Mouse (Mus musculus) cerebellum, postnatal 36 days (tissue): ENCODE measurements around the gene Slco4a1.

ENCODE experiments used
- DNase-seq, 2 experiments: peaks; one replicate each; pipeline ENCODE4 v3.0.0; 2021 to 2022; ENCODE audit warnings: mixed read lengths in 2 of 2

Gene Slco4a1

GRCm38 (mm10) chr2:180510867-180511266 lies 54.8 kb downstream of the Slco4a1 start:
- DNase-seq: no peak

- no peak for DNase-seq
Observed at GRCm38 (mm10) chr2:180511875-180512661, 56.0 kb downstream of the Slco4a1 start.

GRCm38 (mm10) chr2:180513019-180513418 lies 57.0 kb downstream of the Slco4a1 start:
- DNase-seq: no peak

DNA sequence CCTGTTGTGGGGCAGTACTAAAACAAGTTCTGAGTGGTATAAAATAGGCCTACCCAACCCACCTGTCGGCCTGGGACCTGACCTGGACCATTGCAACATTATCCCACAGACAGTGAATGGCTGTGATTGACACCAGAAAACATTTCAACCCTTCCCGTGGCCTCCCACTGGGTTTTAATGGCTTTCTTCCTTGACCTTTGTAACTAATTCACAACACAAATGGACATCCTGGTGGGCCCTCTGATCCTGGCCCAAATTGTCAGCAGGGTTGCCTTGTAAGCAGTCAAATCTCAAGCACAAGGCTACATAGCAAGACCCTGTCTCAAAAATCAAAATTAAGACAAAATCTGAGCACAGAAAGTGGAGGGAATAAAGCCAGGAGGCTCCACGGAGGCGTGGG lies 57.8 kb downstream of the Slco4a1 start:
- DNase-seq: no peak

DNA sequence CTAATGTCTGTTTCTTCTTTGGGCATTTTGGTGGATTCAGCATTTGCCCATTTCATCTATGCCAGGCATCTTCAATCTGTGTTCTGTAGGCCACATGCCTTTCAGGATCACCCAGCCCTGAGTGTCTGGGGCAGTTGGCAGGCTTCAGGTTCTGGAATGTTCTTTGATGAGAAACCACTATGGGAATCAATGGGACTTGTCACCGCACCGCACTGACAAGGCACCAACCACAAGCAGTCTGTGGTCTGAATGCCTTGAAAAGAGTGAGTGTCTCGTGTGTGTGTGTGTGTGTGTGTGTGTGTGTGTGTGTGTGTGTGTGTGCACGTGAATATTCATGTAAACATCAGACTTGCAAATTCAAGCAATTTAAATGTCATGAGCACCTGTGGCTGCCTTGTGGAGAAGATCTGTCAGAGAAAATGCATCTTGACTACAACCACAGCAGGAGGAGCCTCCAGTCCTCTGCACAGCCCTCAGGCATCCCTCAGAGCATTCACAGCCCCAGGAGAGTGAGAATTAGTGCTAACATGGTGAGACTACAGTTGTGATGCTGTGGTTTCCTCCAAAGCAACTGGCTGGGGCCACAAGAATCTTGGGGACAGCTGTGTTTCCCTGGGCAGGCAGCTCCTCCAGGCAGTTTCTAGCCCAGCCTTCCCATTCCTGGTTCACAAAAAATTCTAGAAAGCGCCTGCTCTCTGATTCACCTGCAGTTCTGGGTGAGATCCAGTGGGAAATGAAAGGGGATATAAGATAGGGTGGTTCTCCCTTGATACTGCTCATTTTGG lies 65.6 kb downstream of the Slco4a1 start:
- no peak for DNase-seq

- DNase-seq: no peak
Observed at GRCm38 (mm10) chr2:180522825-180523224, 66.8 kb downstream of the Slco4a1 start.
